Mouse (Mus musculus) neural tube, embryonic 11.5 days (tissue): ENCODE results near the gene Arhgap22. TPM values are rescaled to one million over a fixed set of nuclear protein-coding genes. Genes with fewer than 3 reads are reported as not detected.

Experiments
- ATAC-seq: fragments of 200-750 bp; cut with Nextera tagmentation; 2 replicates; pipeline ENCODE4 v1.8.0; 2017; ENCODE audit warnings: moderate number of reproducible peaks, mild to moderate bottlenecking, moderate TSS enrichment, moderate library complexity; ENCODE audit not compliant: insufficient read depth, low FRiP score, low TSS enrichment
- DNase-seq: peaks from one replicate; pipeline ENCODE4 v3.0.0-alpha.2; 2015; ENCODE audit warnings: low spot score
- H3K27ac ChIP-seq: fragments of 300-500 bp; sonication (generic); 2 replicates; pipeline ENCODE4 v1.5.1; 2014; ENCODE audit warnings: low read depth, mild to moderate bottlenecking, low read length
- H3K27me3 ChIP-seq: fragments of 300-500 bp; sonication (generic); 2 replicates; pipeline ENCODE4 v1.6.1; 2014; ENCODE audit warnings: mild to moderate bottlenecking, low read length, mixed read lengths; ENCODE audit not compliant: control insufficient read depth, insufficient read depth
- H3K36me3 ChIP-seq: fragments of 300-500 bp; sonication (generic); 2 replicates; pipeline ENCODE4 v1.6.1; 2014; ENCODE audit warnings: mild to moderate bottlenecking, low read length, moderate library complexity, mixed read lengths; ENCODE audit not compliant: control insufficient read depth, insufficient read depth
- H3K4me1 ChIP-seq: fragments of 300-500 bp; sonication (generic); 2 replicates; pipeline ENCODE4 v1.6.1; 2014; ENCODE audit warnings: low read length, mixed read lengths; ENCODE audit not compliant: control insufficient read depth, insufficient read depth
- H3K4me2 ChIP-seq: fragments of 300-500 bp; sonication (generic); 2 replicates; pipeline ENCODE4 v1.6.1; 2014; ENCODE audit warnings: low read depth, mild to moderate bottlenecking, moderate library complexity
- H3K4me3 ChIP-seq: fragments of 300-500 bp; sonication (generic); 2 replicates; pipeline ENCODE4 v1.5.1; 2014; ENCODE audit warnings: low read depth, low read length
- H3K9ac ChIP-seq: fragments of 300-500 bp; sonication (generic); 2 replicates; pipeline ENCODE4 v1.6.1; 2014; ENCODE audit warnings: mild to moderate bottlenecking, low read length
- H3K9me3 ChIP-seq: fragments of 300-500 bp; sonication (generic); 2 replicates; pipeline ENCODE4 v1.6.1; 2016; ENCODE audit warnings: low read length; ENCODE audit not compliant: control insufficient read depth
- WGBS: fragments of 180-500 bp; shearing (Covaris S2); extraction: QIAGEN DNeasy Blood & Tissue Kit; methylation state at CpG from one replicate; pipeline ENCODE4 v1.1.7; 2014; 5-methylcytosine and 5-hydroxymethylcytosine counted together
- polyA plus RNA-seq: library from polyadenylated mRNA; unstranded; fragments of >200 nt; fragmentation: Nextera tagmentation; extraction: Ambion mirVana; gene quantifications from 2 replicates; pipeline ENCODE4 v1.2.1, GENCODE M21; 2014

Gene Arhgap22
- polyA plus RNA-seq, 1 experiment from 2014 or later, result 4.6 TPM

GRCm38 (mm10) chr14:33380830-33381457 is 167.1 kb downstream of the Arhgap22 start:
- DNase-seq, result no peak
- WGBS, result 92% methylated on average over 6 of the region's 6 CpGs
- Histone ChIP-seq H3K4me3 (no peak overlapping the region), H3K4me2 (no peak overlapping the region), H3K27me3 (no peaks in the 10 kb centered on the region), H3K4me1 (no peaks in the 10 kb centered on the region), H3K9ac (no peak overlapping the region), H3K36me3 (no peaks in the 10 kb centered on the region; the same call in none of the 2 replicates), H3K27ac (no peak overlapping the region), H3K9me3 (no peaks in the 10 kb centered on the region)
- ATAC-seq, result no peak

DNA sequence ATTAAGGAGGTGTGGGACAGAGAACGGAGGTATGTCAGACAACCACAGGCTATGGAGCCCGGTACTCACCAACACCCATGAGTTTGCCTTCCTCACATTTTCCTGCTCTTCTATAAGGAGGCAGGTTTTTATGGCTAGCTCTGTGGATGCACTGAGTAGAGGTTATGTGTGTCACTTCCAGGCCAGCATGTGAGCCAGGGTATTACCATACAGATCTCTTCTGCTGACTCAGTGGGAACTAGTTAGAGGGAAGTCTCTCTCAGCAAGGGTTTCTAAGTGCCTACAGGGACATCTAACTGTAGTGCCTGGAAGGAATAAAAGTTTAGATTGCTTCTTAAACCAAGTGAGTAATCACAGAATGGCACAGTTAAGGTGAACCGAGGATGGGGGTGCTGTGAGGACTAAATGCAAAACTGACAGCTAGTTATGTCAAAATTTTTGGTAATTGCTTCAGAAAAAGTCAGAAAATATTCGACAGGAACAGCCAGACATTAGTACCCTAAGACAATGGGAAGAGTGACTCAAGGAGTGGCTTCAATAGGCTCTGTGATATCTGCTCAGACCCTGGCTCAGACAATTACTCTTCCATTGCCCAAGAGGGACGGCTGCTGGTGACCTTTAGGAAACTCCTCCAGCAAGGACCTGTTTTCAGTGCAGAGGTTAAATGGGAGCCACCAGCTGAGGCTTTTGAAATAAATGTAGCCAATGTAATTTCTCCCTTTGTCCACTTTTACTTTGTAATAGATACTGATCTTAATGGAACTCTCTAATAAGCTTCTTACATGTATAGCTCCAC is 184.4 kb downstream of the Arhgap22 start:
- ATAC-seq, result no peak
- 83% methylated on average over 5 of the region's 5 CpGs for WGBS
- Histone ChIP-seq H3K36me3 (no peaks in the 10 kb centered on the region), H3K4me2 (no peak overlapping the region), H3K4me1 (no peaks in the 10 kb centered on the region), H3K4me3 (no peak overlapping the region), H3K9ac (no peak overlapping the region), H3K27ac (no peak overlapping the region), H3K27me3 (no peaks in the 10 kb centered on the region), H3K9me3 (no peaks in the 10 kb centered on the region)
- DNase-seq, result no peak

DNA sequence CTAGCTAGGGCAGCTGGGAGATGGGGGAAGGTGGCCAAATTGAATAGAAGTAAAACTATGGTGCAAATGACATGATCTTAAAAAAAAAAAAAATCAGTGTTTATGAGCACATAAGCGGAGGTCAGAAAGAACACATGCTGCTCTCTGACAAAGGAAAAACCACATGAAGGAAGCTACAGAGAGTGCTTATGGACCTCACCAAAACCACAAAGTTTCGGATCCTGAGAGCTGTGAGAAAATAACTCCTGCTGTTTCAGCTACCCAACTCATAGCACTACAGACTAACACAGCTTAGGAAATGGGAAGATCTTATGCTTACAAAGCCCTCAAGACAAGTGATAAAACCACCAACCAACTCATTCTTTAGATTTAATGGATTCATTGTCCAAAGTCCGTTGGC is 186.2 kb downstream of the Arhgap22 start:
- no peak overlapping the region for H3K4me3 ChIP-seq
- no peak overlapping the region for H3K9ac ChIP-seq
- no peaks in the 10 kb centered on the region for H3K9me3 ChIP-seq
- no peaks in the 10 kb centered on the region for H3K27me3 ChIP-seq
- H3K4me1 ChIP-seq, result no peaks in the 10 kb centered on the region
- H3K36me3 ChIP-seq, result no peaks in the 10 kb centered on the region
- 94% methylated on average over 3 of the region's 3 CpGs for WGBS
- H3K4me2 ChIP-seq, result no peak overlapping the region
- ATAC-seq (no peak), DNase-seq (no peak)
- no peak overlapping the region for H3K27ac ChIP-seq

GRCm38 (mm10) chr14:33402331-33402730 is 188.5 kb downstream of the Arhgap22 start:
- no peak overlapping the region for H3K9ac ChIP-seq
- H3K4me3 ChIP-seq, result no peak overlapping the region

GRCm38 (mm10) chr14:33415746-33416145 is 201.9 kb downstream of the Arhgap22 start:
- Histone ChIP-seq H3K9me3 (no peaks in the 10 kb centered on the region), H3K4me3 (no peak overlapping the region), H3K4me1 (no peaks in the 10 kb centered on the region), H3K27me3 (no peaks in the 10 kb centered on the region), H3K4me2 (no peak overlapping the region), H3K9ac (no peak overlapping the region), H3K36me3 (no peaks in the 10 kb centered on the region), H3K27ac (no peak overlapping the region)
- no peak for ATAC-seq
- DNase-seq, result no peak
- 91% methylated on average over 1 of the region's 1 CpGs for WGBS

More at GRCm38 (mm10) chr14:33402331-33402730, 188.5 kb downstream of the Arhgap22 start:
- no peak for DNase-seq
- 93% methylated on average over 1 of the region's 1 CpGs for WGBS
- no peaks in the 10 kb centered on the region for H3K27me3 ChIP-seq
- H3K4me1 ChIP-seq, result no peaks in the 10 kb centered on the region
- no peaks in the 10 kb centered on the region for H3K36me3 ChIP-seq
- no peak overlapping the region for H3K27ac ChIP-seq
- no peak overlapping the region for H3K4me2 ChIP-seq
- no peak for ATAC-seq
- no peaks in the 10 kb centered on the region for H3K9me3 ChIP-seq

DNA sequence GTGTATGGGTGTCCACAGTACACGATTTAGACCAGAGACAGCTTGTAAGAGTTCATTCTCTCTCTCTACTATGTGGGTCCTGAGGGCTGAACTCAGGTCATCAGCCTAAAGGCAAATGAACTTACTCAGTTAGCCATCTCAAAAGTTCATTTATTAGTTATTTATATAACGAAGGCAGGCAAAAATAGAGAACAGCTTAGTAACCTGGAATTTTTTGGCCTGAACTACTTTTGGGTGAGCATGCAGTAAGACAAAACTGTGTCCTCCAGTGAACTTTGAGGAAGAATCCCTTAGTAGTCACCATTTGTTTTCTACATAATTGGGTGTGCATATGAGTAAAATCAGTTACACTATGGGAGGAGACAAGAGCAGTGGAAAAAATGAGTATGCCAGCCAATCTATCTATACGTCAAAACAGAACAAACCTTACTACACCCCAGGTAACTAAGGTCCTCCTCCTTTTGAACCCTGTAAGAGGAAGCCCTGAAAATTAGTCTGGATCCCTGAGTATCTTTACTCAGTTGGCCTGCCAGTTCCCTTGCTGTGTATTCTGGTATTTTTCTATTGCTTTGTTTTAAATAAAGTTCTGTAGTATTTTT is 204.6 kb downstream of the Arhgap22 start:
- Histone ChIP-seq H3K4me3 (no peak overlapping the region), H3K4me2 (no peak overlapping the region), H3K36me3 (no peaks in the 10 kb centered on the region), H3K27ac (no peak overlapping the region), H3K27me3 (no peaks in the 10 kb centered on the region), H3K9ac (no peak overlapping the region), H3K9me3 (no peaks in the 10 kb centered on the region), H3K4me1 (no peaks in the 10 kb centered on the region)
- DNase-seq (no peak), ATAC-seq (no peak)
- WGBS, result 93% methylated on average over 3 of the region's 3 CpGs

Other genes starting within 250 kb of the Arhgap22 start
- gene Lrrc18, start 222.6 kb upstream of the Arhgap22 start, polyA plus RNA-seq, result 0.20 and 0.24 TPM in 2 replicates
- 0.12 and 0.36 TPM in 2 replicates for gene Wdfy4, start 28.5 kb upstream of the Arhgap22 start, polyA plus RNA-seq
- gene Mapk8, start 233.1 kb downstream of the Arhgap22 start, polyA plus RNA-seq, result 26.9 and 28.1 TPM in 2 replicates